Mouse (Mus musculus): ENCODE measurements at regions not wholly inside any gene's neighbourhood (a gene's known extent, or its start where the extent isn't known, plus 50 kb on each side); places are given as distances from the start of the nearest gene placed in this dataset.
A peak's percentile ranks its signal among the peaks of the same experiment; 100 is the strongest.

DNA sequence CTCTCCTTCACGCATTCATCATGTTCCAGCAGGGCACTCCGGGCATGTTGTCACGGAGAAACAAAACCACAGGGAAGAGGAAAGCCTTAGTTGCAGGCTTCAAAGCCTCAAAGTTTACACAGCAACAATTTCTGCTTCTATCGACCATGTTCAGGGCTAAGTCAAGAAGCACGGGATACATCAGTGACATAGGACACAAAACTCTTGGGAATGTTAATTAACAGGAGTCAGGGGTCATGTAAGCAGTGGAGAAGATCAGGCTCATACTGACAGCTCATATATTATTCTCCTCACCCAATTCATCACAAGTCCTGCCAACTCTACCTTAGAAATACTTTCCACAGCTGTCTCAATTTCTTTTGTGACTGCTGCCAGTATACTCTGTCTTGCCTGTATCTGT is 133.0 kb upstream of the Btbd3 start:
- DNase-seq (ENCODE audit: low read depth, low spot score), result no peak

GRCm38 (mm10) chr2:138120868-138121267 is 135.5 kb upstream of the Btbd3 start:
- DNase-seq (ENCODE audit: low read depth, low spot score), result no peak

GRCm38 (mm10) chr2:138120131-138120530 is 136.2 kb upstream of the Btbd3 start:
- DNase-seq (ENCODE audit: low read depth, low spot score), result no peak

GRCm38 (mm10) chr2:138099777-138100176 is 156.6 kb upstream of the Btbd3 start:
- no peak for DNase-seq (ENCODE audit: low read depth, low spot score)

DNA sequence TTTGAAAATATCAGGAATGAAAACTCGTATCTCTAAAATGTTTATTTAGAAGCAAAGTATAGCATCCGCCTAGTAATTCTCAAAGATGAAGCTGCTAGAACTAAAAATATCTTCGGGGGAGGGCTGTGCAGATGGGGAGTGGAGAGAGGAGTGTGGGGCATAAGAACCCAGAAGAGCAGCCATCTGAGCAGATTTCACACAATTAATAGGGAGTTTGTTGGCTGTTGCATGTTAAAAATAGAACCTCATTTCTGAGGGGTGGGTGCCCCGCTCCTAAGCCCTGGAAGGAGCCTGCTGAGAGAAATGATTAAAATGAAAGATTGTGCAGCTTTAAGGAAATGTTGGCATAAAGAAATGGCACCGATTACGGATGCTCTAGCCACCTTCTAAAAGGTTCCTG is 171.0 kb upstream of the Btbd3 start:
- no peak for DNase-seq (ENCODE audit: low read depth, low spot score)

DNA sequence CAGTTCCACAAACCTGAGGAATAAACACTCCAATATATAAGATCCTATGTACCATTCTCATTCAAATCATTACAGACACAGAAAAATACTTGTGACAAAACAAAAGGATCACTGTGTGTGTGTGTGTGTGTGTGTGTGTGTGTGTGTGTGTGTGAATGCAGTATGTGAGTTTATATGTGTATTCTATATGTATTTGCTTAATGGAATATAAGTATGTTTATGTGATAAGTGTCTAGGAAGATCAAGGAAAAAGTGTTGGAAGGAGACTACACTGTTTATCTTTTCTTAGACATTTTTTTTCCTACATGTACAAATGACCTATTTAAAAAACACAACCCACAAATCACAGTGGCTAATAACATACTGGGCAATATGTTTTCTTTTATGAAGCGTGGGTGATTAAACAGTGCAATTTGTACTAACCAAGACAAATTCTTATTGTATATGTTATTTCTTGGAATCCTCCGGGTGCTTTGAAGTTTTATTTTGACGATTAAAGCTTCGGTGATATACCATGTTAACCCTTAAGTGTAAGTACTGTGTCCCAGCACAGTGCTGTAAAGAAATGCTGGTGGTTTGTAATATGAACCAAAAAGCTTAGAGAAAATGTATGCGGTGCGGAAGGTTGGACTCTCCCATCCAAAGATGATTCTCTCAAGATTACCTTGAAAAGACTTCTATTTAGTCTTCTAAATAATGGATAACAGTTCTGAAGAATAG is 171.6 kb upstream of the Btbd3 start:
- no peak for DNase-seq (ENCODE audit: low read depth, low spot score)

DNA sequence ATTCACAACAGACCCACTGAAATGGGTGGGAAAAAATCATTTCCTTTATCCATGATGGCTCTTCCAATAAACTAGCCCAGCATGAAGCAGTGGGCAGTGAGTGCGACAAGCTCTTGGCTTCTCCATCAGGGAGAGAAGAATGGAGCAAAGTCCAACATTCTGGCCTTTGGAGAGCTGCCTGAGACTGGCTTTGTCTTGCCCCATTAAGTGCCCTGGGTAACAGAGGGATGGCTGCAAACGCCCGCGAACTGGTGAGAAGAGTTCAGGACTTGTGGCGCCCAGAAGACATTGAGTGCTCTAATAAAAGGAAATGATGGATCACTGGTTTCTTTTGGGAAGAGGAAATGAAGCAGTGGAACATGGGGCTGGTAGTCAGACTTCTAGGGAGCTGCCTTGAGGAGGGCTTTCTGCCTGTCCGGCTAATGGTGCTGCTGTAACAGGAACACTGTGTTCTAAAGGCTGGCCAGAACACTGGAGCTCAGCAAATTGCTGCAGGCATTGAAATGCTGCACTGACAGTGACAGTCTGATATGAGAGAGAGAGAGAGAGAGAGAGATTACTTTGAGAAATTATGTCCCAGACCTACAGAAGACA is 182.2 kb upstream of the Btbd3 start:
- no peak for DNase-seq (ENCODE audit: low read depth, low spot score)

DNA sequence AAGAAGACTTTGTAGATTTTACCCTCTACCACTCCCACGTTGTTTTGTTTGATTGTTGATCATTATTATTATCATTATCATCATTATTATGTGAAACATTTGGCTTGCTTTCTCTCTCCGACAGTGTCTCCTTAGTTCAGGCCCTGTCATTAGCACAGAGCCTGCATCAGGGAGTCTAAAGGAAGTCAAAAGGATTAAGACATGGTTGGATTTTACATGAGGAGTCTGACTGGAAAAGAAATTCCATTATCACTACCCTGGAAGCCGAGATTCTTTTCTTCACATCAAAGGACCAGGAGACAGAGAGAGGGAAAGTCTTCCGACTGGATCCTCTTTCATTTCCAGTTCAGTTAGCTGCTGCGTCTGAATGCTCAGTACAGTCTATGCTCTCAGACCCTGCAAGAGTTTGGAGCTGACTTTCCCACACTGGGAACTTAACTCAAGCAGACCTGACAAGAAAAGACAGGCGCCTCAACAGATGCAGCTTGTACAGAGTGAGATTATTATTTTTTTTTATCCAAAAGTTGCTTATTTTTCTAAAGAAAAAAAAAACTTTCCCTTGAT is 184.1 kb upstream of the Btbd3 start:
- DNase-seq (ENCODE audit: low read depth, low spot score), result no peak

DNA sequence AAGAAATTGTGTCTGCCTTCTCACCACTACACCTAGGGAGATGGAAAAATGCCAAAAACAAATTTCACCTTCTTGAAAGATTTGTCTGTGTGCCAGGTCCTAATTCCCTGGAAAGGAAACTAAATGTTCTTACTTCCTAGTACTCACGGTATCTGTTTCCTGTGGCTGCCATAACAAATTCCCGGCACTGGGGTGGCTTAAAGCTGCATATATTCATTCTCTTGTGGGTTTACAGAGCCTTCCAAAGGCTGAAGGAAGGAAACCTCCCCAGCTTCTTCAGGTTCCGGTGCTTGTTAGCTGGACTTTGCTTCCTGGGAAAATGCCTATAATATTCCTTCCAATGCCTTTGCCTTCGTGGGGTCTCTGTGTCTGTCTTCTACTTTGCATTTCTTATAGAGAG is 203.3 kb upstream of the Btbd3 start:
- no peak for DNase-seq (ENCODE audit: low read depth, low spot score)

GRCm38 (mm10) chr2:138048341-138048740 is 208.0 kb upstream of the Btbd3 start:
- DNase-seq (ENCODE audit: low read depth, low spot score), result no peak

GRCm38 (mm10) chr2:138047781-138048201 is 208.6 kb upstream of the Btbd3 start:
- no peak for DNase-seq (ENCODE audit: low read depth, low spot score)

DNA sequence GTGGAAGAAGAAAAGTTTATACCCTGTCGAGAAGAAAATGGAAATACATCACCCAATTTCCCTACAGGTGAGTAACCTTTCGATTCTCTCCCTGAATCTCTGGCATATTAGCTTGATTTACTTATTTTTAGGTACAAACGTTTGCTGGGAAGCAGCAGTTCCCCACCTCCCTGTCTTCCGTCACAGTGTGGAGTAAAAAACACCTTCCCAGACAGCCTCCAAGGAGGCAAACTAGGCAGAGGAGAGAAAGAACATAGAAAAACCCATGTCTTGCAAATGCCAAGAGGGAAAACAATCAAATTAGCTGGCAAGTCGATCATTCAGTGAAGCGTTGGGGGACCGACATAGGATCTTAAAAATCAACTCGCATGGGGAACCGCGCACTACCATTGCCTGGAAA is 209.0 kb upstream of the Btbd3 start:
- no peak for DNase-seq (ENCODE audit: low read depth, low spot score)

DNA sequence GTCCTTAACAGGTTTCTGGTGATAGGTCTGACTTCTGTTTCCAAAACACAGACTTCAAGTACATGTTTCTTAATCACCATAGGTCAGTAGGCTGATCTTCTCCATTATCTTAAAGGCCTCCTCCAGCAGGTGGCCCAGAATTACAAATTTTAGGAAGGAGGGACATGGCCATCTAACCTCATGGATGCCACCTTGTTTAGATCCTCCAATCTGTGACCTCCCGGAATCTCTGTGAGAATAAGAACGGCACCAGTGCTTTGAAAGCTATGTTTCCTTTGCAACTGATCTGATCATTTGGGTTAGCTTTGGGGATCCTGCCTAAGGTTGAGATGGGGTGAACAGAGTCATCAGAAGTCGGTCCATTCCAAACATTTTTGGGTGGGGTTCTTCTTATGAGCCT is 209.4 kb upstream of the Btbd3 start:
- no peak for DNase-seq (ENCODE audit: low read depth, low spot score)

- no peak for DNase-seq (ENCODE audit: low read depth, low spot score)
Observed at GRCm38 (mm10) chr2:138045933-138046642, 210.3 kb upstream of the Btbd3 start.

GRCm38 (mm10) chr2:138040706-138041105 is 215.7 kb upstream of the Btbd3 start:
- DNase-seq (ENCODE audit: low read depth, low spot score), result no peak

DNA sequence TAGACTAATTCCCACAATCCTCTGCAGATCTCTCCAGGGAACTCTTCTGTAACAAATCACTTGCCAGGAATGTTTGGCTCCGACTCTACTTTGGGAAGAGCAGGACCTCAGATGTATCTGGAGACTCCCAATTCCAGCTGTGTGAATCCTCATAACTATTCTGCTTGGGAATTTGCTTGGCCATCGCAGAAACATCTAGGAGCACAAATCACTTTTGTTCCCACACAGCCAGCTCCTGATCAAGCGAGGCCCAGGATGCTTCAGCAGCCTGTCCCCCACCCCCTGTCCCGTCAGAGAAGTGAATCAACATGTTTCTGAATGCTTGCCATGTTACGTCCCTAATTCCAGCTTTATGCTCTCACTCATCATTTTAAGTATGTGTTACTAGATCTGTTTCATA is 216.1 kb upstream of the Btbd3 start:
- no peak for DNase-seq (ENCODE audit: low read depth, low spot score)

- DNase-seq (ENCODE audit: low read depth, low spot score), result no peak
Observed at GRCm38 (mm10) chr2:138034123-138034736, 222.1 kb upstream of the Btbd3 start.

- DNase-seq (ENCODE audit: low read depth, low spot score), result peak; percentile 61
Observed at GRCm38 (mm10) chr2:138033379-138034122, 222.8 kb upstream of the Btbd3 start.

GRCm38 (mm10) chr2:138027411-138027810 is 229.0 kb upstream of the Btbd3 start:
- no peak for DNase-seq (ENCODE audit: low read depth, low spot score)

DNA sequence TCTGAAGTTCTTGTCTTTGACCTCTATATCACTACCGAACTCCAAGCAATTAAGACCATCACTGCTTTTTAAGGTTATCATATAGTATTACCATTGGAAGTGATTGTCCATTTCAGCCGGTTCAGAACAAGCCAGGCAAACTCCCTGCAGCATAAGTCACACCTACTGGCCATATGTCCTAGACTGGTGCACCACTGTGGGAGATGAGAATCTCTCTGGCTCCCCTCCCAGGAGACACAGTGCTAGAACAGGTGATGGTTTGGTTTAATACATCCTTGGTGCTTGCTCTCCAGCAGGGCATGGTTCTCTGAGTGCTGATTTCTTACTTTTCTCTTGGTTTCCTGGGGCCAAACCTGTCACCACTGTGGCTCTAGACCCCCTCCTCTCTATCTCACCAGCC is 232.8 kb upstream of the Btbd3 start:
- no peak for DNase-seq (ENCODE audit: low read depth, low spot score)

DNA sequence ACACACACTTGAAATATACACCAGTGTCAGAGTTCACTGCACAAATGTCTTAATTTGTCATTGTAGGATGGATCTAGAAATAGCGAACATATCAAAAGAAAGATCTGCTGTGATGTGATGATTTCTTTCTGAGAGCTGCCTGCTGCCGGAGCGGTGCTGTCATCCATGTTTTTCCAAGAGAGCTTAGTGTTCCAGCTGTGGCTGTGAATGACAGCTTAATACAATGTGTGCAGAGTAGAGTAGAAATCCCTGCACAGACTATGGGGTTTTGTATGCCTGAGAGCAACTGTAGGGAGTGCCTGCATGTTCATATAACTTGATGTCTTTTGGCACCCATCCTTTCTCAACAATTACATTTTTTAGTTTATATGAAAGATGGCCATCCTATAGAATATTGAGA is 274.6 kb upstream of the Btbd3 start:
- no peak for DNase-seq (ENCODE audit: low read depth, low spot score)
